Mouse (Mus musculus) forebrain, embryonic 15.5 days (tissue): ENCODE measurements around the gene Lman1l. TPM values are rescaled to one million over a fixed set of nuclear protein-coding genes. Genes with fewer than 3 reads are reported as not detected.
A peak's percentile ranks its signal among the peaks of the same experiment; 100 is the strongest.

Experiments
- ATAC-seq: fragments of 200-750 bp; cut with Nextera tagmentation; replicated peaks from 2 replicates; pipeline ENCODE4 v1.8.0; 2017; ENCODE audit warnings: mild to moderate bottlenecking, moderate TSS enrichment, moderate library complexity
- H3K27ac ChIP-seq: fragments of 300-500 bp; sonication (generic); replicated peaks from 2 replicates; pipeline ENCODE4 v1.5.1; 2015; ENCODE audit warnings: mild to moderate bottlenecking, inconsistent platforms
- H3K27me3 ChIP-seq: fragments of 300-500 bp; sonication (generic); 2 replicates; pipeline ENCODE4 v1.6.1; 2015; ENCODE audit warnings: inconsistent platforms
- H3K36me3 ChIP-seq: fragments of 300-500 bp; sonication (generic); 2 replicates; pipeline ENCODE4 v1.6.1; 2015; ENCODE audit warnings: mild to moderate bottlenecking, inconsistent platforms
- H3K4me1 ChIP-seq: fragments of 300-500 bp; sonication (generic); 2 replicates; pipeline ENCODE4 v1.6.1; 2015; ENCODE audit warnings: inconsistent platforms
- H3K4me2 ChIP-seq: fragments of 300-500 bp; sonication (generic); replicated peaks from 2 replicates; pipeline ENCODE4 v1.6.1; 2015; ENCODE audit warnings: mild to moderate bottlenecking, inconsistent platforms
- H3K4me3 ChIP-seq: fragments of 300-500 bp; sonication (generic); 2 replicates; pipeline ENCODE4 v1.5.1; 2015; ENCODE audit warnings: mild to moderate bottlenecking, inconsistent platforms
- H3K9ac ChIP-seq: fragments of 300-500 bp; sonication (generic); replicated peaks from 2 replicates; pipeline ENCODE4 v1.6.1; 2015; ENCODE audit warnings: mild to moderate bottlenecking, inconsistent platforms
- H3K9me3 ChIP-seq: fragments of 300-500 bp; sonication (generic); 2 replicates; pipeline ENCODE4 v1.6.1; 2016; ENCODE audit warnings: inconsistent platforms
- WGBS: fragments of 180-500 bp; shearing (Covaris S2); methylation state at CpG from one replicate; pipeline ENCODE4 v1.1.7; 2015; ENCODE audit warnings: mixed read lengths; 5-methylcytosine and 5-hydroxymethylcytosine counted together
- polyA plus RNA-seq: library from polyadenylated mRNA; unstranded; fragments of >200 nt; fragmentation: Nextera tagmentation; extraction: Ambion mirVana; gene quantifications from 2 replicates; pipeline ENCODE4 v1.2.1, GENCODE M21; 2015

Lman1l gene
- polyA plus RNA-seq, 1 experiment from 2014 or later: not detected

DNA sequence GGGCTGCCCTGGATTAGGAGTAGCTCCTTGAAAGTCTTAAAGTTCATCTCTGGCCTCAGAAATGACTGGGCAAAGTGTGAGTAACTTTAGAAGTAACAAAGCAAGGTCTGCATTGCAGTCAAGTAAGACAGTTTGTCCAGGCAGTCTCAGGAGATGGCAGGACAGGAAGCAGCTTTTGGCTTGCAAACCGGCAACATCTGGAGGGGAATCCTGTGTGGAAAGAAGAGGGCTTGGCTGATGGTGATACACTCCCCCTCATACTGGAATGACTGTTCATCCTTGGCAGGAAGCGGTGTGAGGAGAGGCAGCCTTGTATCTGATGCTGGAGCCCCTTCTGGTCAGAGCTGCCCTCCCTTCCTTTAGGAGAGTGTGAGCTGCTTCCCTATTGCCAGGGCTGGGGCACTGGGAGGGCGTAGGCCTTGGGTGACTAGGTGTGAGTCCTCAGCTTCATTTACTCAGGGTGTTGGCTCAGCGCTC, 57.6 kb downstream of the Lman1l start:
- Histone ChIP-seq H3K4me2 (no peak overlapping the region), H3K9ac (no peak overlapping the region), H3K4me1 (peaks cover 47% of the 10 kb centered on the region), H3K9me3 (no peaks in the 10 kb centered on the region), H3K4me3 (no peak overlapping the region), H3K36me3 (no peaks in the 10 kb centered on the region), H3K27ac (no peak overlapping the region), H3K27me3 (no peaks in the 10 kb centered on the region)
- no peak for ATAC-seq
- 90% methylated on average over 4 of the region's 4 CpGs for WGBS

DNA sequence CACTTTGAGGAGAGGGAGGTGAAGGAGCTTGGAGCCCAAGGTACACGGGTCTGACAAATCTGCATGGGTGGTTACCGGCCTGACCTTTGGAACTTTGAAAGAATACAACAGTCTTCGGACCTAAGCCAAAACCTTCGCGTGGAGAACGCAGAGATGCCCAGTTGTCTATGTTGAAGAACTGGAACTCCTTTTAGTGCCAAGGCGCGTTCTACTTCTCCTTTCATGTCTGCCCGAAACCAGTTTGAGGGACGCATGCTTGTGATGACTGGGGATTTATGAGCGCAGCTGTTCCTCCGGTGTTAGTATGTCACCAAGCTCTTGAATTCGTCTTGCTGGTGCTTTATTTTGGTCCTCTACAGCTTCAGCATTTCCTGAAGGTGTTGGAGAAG, 58.9 kb downstream of the Lman1l start:
- Histone ChIP-seq H3K36me3 (no peaks in the 10 kb centered on the region), H3K27ac (no peak overlapping the region), H3K9ac (0 out of 2 replicates have a peak overlapping the region, but pooled peaks have one; percentile 78), H3K4me1 (peaks cover 43% of the 10 kb centered on the region), H3K9me3 (no peaks in the 10 kb centered on the region), H3K4me3 (peak overlapping the region; percentile 77), H3K27me3 (no peaks in the 10 kb centered on the region), H3K4me2 (peak overlapping the region; percentile 79)
- no peak for ATAC-seq
- WGBS: 82% methylated on average over 13 of the region's 13 CpGs

DNA sequence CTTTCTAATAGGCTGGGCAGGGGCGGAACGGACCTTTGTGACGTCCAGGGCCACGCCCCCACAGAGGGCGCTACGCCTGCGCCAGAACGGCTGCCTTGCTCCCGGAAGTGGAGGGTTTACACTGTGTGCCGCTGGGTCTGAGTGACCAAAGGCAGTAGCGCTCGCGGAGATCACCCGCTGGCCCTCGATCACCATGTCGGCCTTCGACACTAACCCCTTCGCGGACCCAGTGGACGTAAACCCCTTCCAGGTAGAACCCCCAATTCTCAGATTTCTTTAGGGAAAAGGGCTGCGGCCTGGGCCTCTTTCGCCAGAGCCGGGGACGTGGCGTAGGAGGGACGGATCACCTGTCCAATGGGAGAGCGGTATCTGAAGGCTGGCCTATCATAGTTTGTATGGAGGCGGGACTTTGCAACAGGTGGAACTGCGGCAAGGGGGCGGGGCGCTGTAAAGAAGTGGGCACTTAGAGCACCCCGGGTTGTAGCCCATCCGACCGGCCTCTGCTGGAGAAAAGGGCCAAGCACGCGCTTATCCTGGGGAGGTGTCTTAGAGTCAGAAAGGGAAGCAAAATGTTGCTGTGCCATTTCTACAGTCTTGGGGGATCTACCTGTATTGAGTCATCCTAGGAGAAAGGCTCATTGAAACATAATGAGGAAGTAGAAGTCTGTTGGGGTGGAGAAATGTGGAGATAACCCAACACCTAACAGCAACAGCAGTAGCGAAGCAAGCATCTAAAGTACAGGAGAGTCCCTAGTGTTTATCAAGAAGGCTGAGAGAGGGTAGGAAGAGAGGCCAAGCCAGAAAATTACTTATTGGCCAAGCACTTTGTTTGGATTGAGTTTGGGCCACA, 59.5 kb downstream of the Lman1l start, which contains the start of gene Scamp2:
TSS of gene Scamp2 (plus strand) at position 83 of the 850 bp plus-strand sequence.
- Histone ChIP-seq H3K9ac (peak within 1 kb of the TSS; percentile 78), H3K4me2 (peak within 1 kb of the TSS; percentile 79), H3K4me3 (peak within 1 kb of the TSS; percentile 77), H3K27ac (peak within 1 kb of the TSS; percentile 87), H3K4me1 (peaks cover 38% of the 10 kb centered on the region), H3K36me3 (no peaks in the 10 kb centered on the region), H3K9me3 (no peaks in the 10 kb centered on the region), H3K27me3 (no peaks in the 10 kb centered on the region)
- under 1% methylated on average over 37 of the region's 37 CpGs for WGBS
- peak; percentile 100 for ATAC-seq

GRCm38 (mm10) chr9:57560263-57560662, 60.3 kb downstream of the Lman1l start:
- H3K36me3 ChIP-seq: no peaks in the 10 kb centered on the region
- no peaks in the 10 kb centered on the region for H3K27me3 ChIP-seq
- H3K4me1 ChIP-seq: peaks cover 30% of the 10 kb centered on the region
- no peaks in the 10 kb centered on the region for H3K9me3 ChIP-seq
- H3K9ac ChIP-seq: peak overlapping the region; percentile 78
- H3K27ac ChIP-seq: peak overlapping the region; percentile 87
- H3K4me3 ChIP-seq: peak overlapping the region; percentile 77
- 26% methylated on average over 7 of the region's 7 CpGs for WGBS
- ATAC-seq: 0 out of 2 replicates have a peak, but pooled peaks have one; percentile 11
- peak overlapping the region; percentile 79 for H3K4me2 ChIP-seq

DNA sequence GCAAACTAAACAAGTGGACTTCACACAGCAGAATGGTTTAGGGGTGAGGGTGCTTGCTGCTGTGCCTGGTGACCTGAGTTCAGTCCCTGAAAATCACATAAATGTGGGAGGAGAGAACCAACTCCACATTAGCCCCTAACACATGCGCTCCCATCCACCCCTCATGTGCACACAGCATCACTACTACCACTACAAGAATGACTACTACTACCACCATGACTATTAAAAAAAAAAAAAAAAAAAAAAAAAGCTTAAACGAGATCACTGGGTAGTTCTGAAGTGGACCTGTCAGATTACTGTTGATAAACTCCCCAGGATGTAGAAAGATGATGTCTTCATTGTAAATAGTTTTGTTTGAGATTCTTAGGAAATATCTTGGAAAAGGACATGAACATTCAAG, 61.0 kb downstream of the Lman1l start:
- no peak overlapping the region for H3K4me2 ChIP-seq
- H3K9ac ChIP-seq: no peak overlapping the region
- no peaks in the 10 kb centered on the region for H3K9me3 ChIP-seq
- H3K4me1 ChIP-seq: peaks cover 25% of the 10 kb centered on the region
- no peak for ATAC-seq
- WGBS: 74% methylated on average over 2 of the region's 2 CpGs
- no peaks in the 10 kb centered on the region for H3K27me3 ChIP-seq
- H3K36me3 ChIP-seq: no peaks in the 10 kb centered on the region
- no peak overlapping the region for H3K4me3 ChIP-seq
- H3K27ac ChIP-seq: no peak overlapping the region

DNA sequence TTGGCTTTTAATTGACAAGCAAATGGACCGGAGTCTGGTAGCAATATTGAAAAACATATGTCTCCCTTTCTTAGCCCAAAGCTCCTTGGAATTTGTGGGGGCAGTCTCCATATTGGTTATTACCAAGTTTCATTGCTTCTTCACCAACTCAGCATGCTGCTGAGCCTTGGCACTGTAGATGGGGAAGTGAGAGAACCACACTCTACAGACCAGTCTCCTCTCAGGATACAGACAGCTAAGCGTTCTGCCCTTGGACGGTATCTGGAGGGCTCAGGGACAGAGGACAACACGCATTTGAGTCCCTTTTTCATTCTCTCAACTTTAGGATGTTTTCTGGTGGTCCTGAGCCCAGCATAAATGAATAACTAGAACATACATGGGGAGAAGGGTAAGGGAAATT, 61.9 kb downstream of the Lman1l start:
- H3K36me3 ChIP-seq: no peaks in the 10 kb centered on the region
- H3K9ac ChIP-seq: no peak overlapping the region
- H3K27ac ChIP-seq: no peak overlapping the region
- no peaks in the 10 kb centered on the region for H3K27me3 ChIP-seq
- H3K4me3 ChIP-seq: no peak overlapping the region
- 85% methylated on average over 4 of the region's 4 CpGs for WGBS
- peaks cover 25% of the 10 kb centered on the region for H3K4me1 ChIP-seq
- H3K9me3 ChIP-seq: no peaks in the 10 kb centered on the region
- no peak overlapping the region for H3K4me2 ChIP-seq
- ATAC-seq: no peak

DNA sequence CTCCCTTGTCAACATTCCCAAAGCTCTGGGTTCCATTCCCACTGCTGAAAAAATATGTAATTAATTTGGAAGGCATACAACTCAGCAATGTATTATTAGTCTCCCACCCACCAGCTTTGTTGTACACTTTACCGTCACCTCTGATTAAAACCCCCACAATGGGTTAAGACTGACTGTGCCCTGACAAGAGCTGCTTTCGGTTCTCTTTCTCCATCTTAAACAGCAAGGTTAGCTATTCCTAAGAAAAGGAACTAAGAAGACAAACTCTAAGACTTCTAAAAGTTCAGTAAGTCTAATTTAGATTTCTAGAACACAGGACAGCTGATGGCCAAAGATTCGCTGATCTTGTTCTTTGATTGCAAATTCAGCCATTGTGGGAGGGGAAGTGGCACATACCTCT, 63.4 kb downstream of the Lman1l start:
- WGBS: 72% methylated on average over 3 of the region's 3 CpGs
- Histone ChIP-seq H3K9me3 (no peaks in the 10 kb centered on the region), H3K27me3 (no peaks in the 10 kb centered on the region), H3K4me3 (no peak overlapping the region), H3K9ac (no peak overlapping the region), H3K4me1 (peaks cover 18% of the 10 kb centered on the region), H3K36me3 (no peaks in the 10 kb centered on the region), H3K27ac (no peak overlapping the region), H3K4me2 (no peak overlapping the region)
- ATAC-seq: no peak

Other genes with a start within 250 kb of the Lman1l start
- 21.3 and 29.5 TPM in 2 replicates for gene Ppcdc, start 180.7 kb downstream of the Lman1l start, polyA plus RNA-seq
- 102 and 106 TPM in 2 replicates for gene Scamp5, start 152.7 kb downstream of the Lman1l start, polyA plus RNA-seq
- gene Rpp25, start 116.7 kb downstream of the Lman1l start, polyA plus RNA-seq: 18.8 and 19.6 TPM in 2 replicates
- gene Cox5a, start 99.5 kb downstream of the Lman1l start, polyA plus RNA-seq: 751 and 752 TPM in 2 replicates
- 24.1 and 26.2 TPM in 2 replicates for gene Fam219b, start 83.2 kb downstream of the Lman1l start, polyA plus RNA-seq
- gene Mpi, start 68.0 kb downstream of the Lman1l start, polyA plus RNA-seq: 62.9 and 69.3 TPM in 2 replicates
- gene Scamp2, start 59.8 kb downstream of the Lman1l start, polyA plus RNA-seq: 57.7 and 60.5 TPM in 2 replicates
- 26.6 and 29.8 TPM in 2 replicates for gene Ulk3, start 31.3 kb downstream of the Lman1l start, polyA plus RNA-seq
- 0.45 TPM in 1 of 2 replicates, not detected in the other for gene Cplx3, start 14.5 kb downstream of the Lman1l start, polyA plus RNA-seq
- gene Csk, start 32.9 kb upstream of the Lman1l start, polyA plus RNA-seq: 37.4 and 41.7 TPM in 2 replicates
- not detected in 2 replicates for gene Cyp1a2, start 62.9 kb upstream of the Lman1l start, polyA plus RNA-seq
- 0.06 and 0.20 TPM in 2 replicates for gene Cyp1a1, start 67.2 kb upstream of the Lman1l start, polyA plus RNA-seq
- 36.4 and 37.1 TPM in 2 replicates for gene Edc3, start 87.8 kb upstream of the Lman1l start, polyA plus RNA-seq
- gene Clk3, start 145.1 kb upstream of the Lman1l start, polyA plus RNA-seq: 88.6 and 93.0 TPM in 2 replicates
- 8.0 and 9.2 TPM in 2 replicates for gene Arid3b, start 216.0 kb upstream of the Lman1l start, polyA plus RNA-seq